Mouse (Mus musculus) layer of hippocampus, adult 2 months (tissue): Measurements from ENCODE around the gene Rufy1. TPM values are rescaled to one million over a fixed set of nuclear protein-coding genes. Genes with fewer than 3 reads are reported as not detected.
"Not testable (repeated sequence)": the region's sequence is repeated elsewhere in the genome, so short reads cannot be mapped to it uniquely, and the experiment has no call there.

ENCODE experiments used
- DNase-seq, 2 experiments: peaks; one replicate each; pipeline ENCODE4 v3.0.0; 2022; ENCODE audit warnings: low spot score in 2 of 2
- H3K27ac ChIP-seq: fragments of 200-600 bp; 2 replicates; pipeline ENCODE4 v1.8.1; 2022
- H3K4me3 ChIP-seq: fragments of 200-600 bp; 2 replicates; pipeline ENCODE4 v1.8.1; 2022; ENCODE audit warnings: mild to moderate bottlenecking
- CTCF ChIP-seq: fragments of 200-600 bp; conservative IDR thresholded peaks from 2 replicates; pipeline ENCODE4 v1.8.1; 2022; ENCODE audit warnings: antibody characterized with exemption, mild to moderate bottlenecking, moderate library complexity
- total RNA-seq, 2 experiments: library from RNA; stranded (reverse); gene quantifications; 2 replicates each; pipeline ENCODE4 v1.2.3; 2021

Gene Rufy1
- total RNA-seq, 2 experiments from 2014 or later, result 29.2 to 29.6 TPM

DNA sequence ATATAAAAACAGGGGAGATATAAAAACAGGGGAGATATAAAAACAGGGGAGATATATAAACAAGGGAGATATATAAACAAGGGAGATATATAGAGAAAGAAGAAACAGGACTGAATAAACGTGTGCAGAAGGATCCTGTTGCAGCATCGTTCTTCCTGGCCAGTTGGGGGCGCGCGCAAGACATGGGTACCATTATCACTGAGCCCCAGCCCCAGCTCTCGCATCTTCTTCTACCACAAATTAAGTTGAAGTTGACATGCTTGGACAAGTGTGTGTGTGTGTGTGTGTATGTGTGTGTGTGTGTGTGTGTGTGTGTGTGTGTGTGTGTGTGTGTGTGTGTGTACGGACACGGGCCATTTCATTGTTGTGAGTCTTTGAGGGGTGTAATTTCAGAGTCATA lies 17.2 kb upstream of the Rufy1 start:
- not testable (repeated sequence) for H3K4me3 ChIP-seq, H3K27ac ChIP-seq, DNase-seq
- peak; percentile 48 for TF ChIP-seq CTCF

DNA sequence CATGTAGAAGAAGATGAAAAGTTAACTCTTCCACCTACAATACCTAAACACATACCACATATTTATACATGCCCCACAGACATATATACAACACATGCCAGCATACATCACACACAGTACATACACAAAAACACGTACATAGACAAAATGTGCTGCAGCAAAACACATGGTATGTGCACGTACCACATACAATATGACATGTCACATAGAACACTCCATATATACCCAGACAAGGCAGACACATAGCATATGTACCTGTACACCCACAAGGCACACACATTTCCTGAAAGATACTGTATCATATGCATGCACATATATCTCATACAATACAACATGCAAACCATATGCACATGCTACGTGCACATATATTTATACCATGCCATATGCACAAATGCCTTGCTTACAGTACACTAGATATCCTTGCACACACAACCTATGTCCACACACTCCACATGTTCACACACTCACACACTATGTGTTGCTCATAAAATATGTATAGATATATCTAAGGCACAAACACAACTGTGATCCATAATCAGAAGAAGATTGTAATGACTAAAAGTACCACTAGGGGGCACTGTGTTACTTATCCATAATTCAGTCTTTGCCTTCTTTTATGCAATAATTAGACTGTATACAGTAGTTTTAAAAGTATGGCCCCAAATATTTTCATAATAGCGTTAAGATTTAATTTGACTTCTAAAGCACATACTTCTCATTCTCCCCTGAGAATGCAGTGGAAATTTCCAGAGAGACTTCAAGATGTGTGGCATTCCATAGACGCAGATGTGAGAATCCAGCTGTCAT lies 12.5 kb upstream of the Rufy1 start:
- no peak overlapping the region for H3K4me3 ChIP-seq
- TF ChIP-seq CTCF, result peak; percentile 98
- no peak overlapping the region for H3K27ac ChIP-seq
- no peak for DNase-seq

DNA sequence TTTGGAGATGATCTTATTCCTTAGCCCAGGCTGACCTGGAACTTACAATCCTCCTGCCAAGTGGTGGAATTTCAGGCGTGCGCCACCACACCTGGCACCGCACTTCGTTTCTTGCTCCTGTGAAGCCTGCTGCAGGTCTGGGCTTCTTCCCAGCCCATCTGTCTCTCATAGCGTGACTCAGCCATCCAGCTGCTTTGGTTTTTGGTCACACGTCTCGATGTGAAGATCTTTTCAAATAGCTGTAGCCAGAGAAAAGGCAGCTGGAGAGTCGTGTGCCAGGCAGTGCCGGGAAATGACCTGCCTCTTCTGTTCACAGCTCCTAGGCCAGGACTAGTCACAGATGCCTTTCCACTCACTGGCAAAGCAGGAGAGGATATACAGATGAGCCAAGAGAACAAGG lies 10.7 kb upstream of the Rufy1 start:
- H3K4me3 ChIP-seq, result no peak overlapping the region

DNA sequence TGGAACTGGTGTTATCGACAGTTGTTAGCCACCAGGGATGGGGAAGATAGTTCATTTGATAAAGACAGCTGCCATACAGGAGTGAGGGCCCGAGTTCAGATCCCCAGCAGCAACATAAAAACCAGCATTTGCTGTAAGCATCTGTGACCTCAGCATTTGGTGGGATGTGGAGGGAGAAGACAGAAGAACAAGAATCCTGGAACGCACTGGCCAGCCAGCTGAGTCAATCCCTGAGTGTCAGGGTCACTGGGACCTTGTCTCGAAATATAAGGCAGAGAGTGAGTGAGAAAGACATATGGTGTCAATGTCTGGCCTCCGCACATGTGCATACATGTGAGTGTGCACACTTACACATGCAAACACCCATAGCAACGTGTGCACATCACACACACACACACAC lies 9.8 kb upstream of the Rufy1 start:
- H3K27ac ChIP-seq, result no peak overlapping the region
- no peak overlapping the region for H3K4me3 ChIP-seq
- DNase-seq, result no peak
- TF ChIP-seq CTCF, result no peak

More for the DNA sequence above, 10.7 kb upstream of the Rufy1 start:
- peak in 1 of 2 experiments; percentile 50 for DNase-seq
- peak overlapping the region; percentile 69; the same call in 1 of the 2 replicates for H3K27ac ChIP-seq
- no peak for TF ChIP-seq CTCF

DNA sequence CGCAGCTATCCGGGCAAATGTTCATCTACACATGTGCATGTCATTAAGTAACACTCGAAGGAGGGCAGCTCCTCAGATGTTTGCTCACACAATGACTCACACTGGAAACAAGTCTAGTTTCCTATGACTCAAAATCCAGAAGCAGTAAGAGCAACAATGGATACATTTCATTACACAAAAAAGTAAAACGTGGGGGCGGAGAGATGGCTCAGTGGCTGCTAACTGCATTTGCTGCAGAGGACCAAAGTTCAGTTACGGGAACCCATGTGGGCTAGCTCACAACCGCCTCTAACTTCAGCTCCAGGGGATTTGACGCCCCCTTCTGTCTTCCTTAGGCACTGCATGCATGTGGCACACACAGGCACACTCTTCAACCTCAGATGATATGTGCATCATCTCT lies 8.9 kb upstream of the Rufy1 start:
- Histone ChIP-seq H3K4me3 (no peak overlapping the region), H3K27ac (no peak overlapping the region)
- TF ChIP-seq CTCF, result peak; percentile 62
- no peak for DNase-seq

DNA sequence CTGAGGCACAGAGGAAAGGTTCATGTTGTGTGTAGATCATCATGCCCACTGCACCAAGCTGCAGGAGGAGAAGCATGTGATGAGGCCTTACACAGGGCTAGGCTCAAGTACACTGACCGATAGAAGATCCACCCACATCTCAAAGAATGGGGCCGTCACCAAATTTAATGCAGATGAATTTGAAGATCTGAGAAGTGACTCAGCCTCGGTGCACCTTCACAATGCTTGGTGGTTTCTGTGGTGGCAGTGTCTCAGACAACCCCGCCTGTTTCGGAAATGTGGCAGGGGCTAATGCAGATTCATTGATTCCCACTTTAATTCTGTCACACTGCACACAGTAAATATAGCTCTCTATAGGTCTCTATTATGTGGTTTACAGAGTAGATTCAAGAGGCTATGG lies 2.0 kb upstream of the Rufy1 start:
- DNase-seq, result no peak
- no peak for TF ChIP-seq CTCF
- no peak overlapping the region for H3K27ac ChIP-seq
- H3K4me3 ChIP-seq, result no peak overlapping the region

DNA sequence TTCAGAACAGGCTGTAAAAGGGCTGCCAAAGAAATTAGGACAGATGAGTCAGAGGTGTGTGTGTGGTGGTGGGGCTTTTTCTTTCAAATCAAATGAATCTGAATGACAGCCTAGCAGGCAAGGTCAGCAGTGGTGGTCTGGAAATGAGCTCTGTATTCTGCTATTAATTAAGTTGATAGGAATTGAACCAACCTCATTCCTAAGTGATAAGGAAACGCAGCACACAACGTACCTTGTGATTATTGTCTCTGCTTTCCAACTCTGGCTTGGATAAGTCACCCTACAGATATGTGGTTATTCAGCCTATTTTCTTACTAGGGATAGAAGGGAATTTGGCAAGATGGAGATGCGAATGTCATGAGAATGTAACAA lies 1.1 kb upstream of the Rufy1 start:
- DNase-seq, result no peak
- Histone ChIP-seq H3K27ac (0 out of 2 replicates have a peak overlapping the region, but pooled peaks have one; percentile 2), H3K4me3 (no peak overlapping the region)
- no peak for TF ChIP-seq CTCF

DNA sequence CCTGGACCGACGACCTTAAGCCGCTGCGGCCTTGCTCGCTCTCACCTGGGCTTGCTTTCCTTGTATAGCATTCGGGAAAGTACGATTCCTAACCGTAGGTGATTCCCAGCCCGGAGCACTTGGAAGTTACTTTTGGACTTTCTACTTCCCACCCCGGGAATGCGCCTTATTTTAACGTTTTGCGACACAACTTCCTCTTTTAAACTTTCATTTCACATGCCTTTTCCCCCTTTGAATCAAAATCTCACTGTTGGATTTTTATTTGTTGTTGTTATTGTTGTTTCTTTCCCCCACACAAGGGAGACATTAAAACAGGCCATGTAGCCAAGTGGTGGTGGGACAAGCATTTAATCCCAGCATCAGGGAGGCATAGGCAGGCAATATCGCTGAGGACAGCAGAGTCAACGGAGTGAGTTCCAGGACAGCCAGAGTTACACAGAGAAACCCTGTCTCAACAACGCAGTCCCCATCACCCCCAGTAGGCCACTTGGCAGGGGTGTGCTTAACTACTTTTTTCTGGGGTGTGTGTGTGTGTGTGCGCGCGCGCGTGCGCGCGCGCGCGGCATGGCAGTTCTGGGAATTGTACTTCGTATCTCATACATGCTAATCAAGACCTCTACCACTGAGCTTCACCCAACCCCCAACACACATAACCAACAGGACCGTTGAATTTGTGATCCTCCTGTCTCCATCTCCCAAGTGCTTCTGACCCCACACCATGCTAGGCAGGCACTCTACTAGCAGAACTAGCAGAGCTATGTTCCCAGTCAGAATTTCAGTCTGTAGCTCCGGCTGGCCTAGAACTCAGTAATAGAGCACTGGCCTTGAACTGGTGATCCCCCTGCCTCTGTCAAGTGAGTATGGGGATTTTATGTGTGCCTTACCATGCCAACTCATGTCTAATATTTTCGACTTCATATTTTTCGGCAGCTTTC lies 476 bp upstream of the Rufy1 start:
- no peak for TF ChIP-seq CTCF
- H3K27ac ChIP-seq, result peak overlapping the region; percentile 100
- no peak for DNase-seq
- peak overlapping the region; percentile 97 for H3K4me3 ChIP-seq

DNA sequence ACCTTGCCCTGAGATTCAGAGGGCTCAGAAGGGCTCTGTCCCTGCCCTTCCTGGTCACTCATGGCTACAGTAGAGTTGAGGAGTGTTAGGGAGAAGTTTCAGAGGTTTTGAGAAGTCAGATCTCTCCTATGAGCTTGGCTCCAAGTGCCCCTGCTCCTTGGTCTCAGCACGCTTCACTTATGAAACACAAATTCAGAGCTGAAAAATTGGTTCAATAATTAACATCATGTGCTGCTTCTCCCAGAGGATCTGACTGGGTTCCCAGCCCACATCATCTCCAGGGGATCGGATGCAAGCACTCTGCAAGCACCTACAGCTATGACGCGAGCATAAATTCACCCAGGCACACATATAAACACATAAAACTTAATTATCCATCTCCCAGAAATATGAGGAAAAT lies 4.9 kb downstream of the Rufy1 start:
- no peak overlapping the region for H3K4me3 ChIP-seq
- TF ChIP-seq CTCF, result no peak
- no peak for DNase-seq
- H3K27ac ChIP-seq, result no peak overlapping the region

DNA sequence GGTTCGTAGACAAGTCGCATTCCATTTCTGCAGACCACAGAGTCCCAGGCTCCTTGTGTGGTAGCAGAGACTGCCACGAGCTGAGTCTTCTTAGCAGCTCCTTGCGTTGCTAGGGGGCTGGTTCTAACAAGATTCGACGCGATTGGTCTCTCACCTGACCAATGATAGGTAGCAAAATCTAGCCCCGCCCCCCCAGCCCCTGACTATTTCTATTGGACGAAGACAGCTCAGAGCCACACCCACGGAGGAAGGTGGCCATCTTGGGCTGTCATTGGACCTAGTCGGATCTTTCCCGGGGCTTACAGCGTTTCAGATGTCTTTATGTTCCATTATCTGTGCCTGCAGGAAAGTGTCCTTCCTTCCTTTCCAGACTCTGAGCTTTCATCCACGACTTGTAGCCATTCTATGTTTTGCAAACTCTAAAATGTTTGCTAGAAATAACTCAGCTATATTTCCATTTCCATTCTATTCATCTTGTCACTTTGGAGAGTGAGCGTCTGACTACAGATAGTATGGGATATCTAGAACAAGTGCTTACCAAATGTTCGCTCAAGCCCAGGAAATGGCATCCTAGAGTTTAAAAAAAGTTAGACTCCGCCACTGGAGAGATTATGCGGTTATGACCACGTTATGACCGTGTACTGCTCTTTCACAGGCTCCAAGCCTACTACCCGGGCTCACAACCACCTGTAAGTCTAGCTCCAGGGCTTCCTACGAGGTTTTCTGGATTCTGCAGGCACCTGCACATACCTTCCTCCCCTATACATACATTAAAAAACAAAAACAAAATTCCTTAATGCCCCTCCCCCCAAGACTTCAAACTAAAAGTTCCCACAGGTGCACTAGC lies 8.8 kb downstream of the Rufy1 start:
- peak overlapping the region; percentile 50 for H3K4me3 ChIP-seq
- DNase-seq, result peak; percentile 63 to 66
- H3K27ac ChIP-seq, result peak overlapping the region; percentile 59; the same call in 1 of the 2 replicates
- no peak for TF ChIP-seq CTCF

DNA sequence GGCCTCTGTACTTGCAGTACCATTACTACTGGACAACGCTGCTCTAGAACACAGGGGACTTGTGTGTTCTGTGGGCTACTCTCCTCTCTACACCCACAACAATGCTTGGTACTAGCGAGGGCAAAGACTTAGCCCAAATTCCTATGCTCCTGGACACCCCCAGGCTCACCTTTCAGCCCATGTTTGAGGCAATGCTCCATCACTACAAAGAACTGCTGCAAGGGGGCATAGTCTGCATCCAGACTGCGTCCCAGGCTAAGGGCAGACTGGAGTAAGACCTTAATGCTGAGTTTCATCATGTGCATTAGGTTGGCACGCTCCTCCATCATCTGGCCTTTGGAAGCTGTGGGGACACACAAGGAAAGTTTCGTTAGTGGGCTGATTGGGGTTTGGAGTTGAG lies 9.5 kb downstream of the Rufy1 start:
- H3K27ac ChIP-seq, result no peak overlapping the region; the same call in 1 of the 2 replicates
- peak overlapping the region; percentile 50 for H3K4me3 ChIP-seq
- no peak for TF ChIP-seq CTCF
- no peak for DNase-seq

DNA sequence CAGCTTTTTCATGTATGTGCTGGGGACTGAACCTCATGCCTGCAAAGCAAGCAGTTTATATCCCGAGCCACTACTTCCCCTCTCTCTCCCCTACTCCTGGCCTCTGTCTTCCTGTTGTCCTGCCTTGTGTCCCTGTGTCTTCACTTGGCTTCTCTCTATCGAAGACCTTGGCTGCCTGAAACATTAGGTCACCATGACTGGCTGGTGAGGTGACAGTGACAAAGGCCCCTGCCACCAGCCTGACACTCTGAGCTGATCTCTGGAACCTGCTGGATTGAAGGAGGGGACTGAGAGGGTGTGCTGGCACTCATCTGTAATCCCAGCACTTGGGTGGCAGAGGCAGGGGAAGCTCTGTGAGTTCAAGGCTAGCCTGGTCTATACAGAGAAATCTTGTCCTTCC lies 13.1 kb downstream of the Rufy1 start:
- no peak overlapping the region for H3K27ac ChIP-seq
- no peak overlapping the region for H3K4me3 ChIP-seq

More for the DNA sequence above, 13.1 kb downstream of the Rufy1 start:
- DNase-seq, result no peak
- no peak for TF ChIP-seq CTCF
